Mouse (Mus musculus): ENCODE results near the gene Szt2. TPM values are rescaled to one million over a fixed set of nuclear protein-coding genes. Genes with fewer than 3 reads are reported as not detected.
A peak's percentile ranks its signal among the peaks of the same experiment; 100 is the strongest.

Szt2 gene
- total RNA-seq, 4 experiments from 2014 or later: 10.3 to 13.0 (median 11.7) TPM

DNA sequence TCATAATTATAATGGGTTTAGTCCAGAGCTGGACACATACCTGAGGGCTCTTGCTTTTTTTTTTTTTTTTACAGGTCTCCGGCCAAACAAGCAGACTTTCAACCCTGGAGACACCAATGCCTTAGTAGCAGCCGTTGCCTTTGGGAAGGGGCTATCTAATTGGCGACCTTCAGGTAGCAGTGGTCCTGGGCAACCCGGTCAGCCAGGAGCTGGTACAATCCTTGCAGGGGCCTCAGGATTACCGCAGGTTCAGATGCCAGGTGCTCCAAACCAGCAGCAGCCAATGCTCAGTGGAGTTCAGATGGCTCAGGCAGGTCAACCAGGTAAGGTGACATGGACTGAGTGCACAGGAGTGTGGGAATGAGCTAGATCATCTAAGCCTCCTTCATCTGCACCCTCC is 4.5 kb upstream of the Szt2 start:
- DNase-seq (ENCODE audit: low spot score): no peak

DNA sequence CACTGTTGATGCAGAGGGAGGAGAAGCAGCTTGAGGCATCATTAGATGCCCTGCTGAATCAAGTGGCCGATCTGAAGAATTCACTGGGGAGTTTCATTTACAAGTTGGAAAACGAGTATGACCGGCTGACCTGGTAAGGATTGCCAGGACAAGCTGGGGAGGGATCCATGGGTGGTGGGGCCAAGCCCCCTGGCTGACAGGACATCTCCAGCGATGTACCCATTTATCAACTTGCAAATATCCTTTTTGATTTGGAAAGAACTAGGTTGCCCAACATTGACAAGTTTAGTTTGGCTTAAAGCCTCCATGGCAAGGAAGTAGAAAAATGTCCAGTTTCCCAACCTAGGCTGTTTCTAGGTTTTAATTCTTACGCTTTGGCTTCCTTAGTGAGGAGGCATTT is 1.8 kb upstream of the Szt2 start:
- no peak for DNase-seq (ENCODE audit: low spot score)

DNA sequence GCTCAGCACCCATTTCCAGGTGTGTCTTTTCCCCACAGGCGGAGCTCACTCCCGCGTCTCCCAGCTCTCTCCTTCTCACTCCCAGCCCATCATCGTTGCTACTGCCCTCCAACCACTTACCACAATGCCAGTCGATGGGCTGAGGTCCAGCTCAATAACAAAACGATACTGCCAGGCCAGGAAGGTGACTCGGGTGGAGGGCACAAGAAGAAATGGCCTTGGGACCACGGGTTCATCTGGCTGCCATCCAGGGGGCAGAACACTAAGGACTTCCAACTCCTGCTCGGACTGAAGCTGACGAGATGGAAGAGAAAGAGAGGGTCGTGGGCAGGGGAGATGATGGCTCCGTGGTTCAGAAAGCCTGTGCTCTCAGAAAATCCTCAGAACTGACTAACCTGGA is 6.4 kb downstream of the Szt2 start:
- no peak for DNase-seq (ENCODE audit: low spot score)

DNA sequence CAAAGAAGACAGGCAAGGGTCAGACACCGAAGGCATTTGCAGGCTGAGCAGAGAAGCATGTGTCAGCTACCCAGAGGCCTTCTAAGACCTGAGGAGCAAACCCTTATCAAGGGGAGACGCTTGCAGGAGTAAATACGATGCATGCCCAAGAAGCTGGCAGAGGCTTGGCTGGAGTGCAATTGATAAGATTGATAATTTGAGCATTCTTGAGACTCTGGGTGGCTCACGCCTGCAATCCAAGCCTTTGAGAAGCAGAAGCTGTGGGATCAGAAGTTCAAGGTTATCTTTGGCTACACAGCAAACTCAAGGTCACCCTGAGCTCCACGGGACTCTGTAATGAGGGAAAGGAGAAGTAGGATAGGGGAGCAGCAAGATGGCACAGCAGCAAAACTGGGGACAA is 7.2 kb downstream of the Szt2 start:
- DNase-seq (ENCODE audit: low spot score): no peak

DNA sequence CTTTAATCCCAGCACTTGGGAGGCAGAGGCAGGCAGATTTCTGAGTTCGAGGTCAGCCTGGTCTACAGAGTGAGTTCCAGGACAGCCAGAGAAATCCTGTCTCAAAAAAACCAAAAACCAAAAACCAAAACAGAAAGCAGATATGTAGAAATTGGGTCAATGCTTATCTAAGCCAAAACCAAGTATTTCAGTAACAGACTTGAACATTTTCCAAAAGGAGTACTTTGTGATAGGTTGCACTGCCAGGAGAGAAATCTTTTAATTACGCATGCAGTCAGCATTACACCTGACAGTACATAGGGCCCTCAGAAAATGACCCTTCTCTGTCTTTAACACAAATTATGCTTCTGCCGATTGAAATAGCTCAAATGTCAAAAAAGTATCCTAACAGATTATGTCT is 7.7 kb downstream of the Szt2 start:
- no peak for DNase-seq (ENCODE audit: low spot score)

DNA sequence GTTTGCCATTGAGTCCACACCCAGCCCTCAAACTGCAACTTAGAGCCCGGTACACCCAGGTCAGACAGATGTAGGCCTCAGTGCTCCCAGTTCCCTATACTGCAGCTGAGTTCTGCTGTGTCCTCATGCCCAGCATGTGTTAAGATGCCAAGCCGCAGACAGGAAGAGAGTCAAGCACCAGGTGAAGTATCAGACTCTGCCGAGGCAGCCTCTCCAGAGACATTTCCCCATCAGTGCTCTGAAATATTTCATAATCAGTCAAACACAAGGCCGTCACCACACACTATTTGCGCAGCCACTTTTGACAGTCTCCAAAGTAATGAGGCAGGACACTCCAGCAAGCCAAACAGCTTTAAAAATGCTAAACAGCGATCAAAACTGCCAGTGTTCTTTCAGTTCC is 10.7 kb downstream of the Szt2 start:
- no peak for DNase-seq (ENCODE audit: low spot score)

DNA sequence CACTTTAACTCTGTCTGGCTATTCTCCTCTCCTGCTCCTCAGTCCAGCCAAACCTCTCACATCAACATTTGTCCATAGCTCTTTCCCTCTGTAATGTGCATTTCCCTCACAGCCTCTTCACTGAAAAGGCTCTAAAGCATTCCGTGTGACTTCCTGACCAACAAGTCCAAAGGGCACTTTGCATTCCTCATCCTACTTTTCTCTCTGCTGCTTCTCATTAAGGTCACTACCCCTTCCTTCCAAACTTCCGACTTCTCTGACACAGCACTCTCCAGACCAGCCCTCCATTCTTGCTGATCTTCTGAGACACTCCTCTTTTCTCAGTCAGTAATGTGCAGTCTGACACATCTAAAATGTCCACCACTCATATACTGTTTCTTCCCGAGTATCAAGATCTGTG is 12.6 kb downstream of the Szt2 start:
- no peak for DNase-seq (ENCODE audit: low spot score)

DNA sequence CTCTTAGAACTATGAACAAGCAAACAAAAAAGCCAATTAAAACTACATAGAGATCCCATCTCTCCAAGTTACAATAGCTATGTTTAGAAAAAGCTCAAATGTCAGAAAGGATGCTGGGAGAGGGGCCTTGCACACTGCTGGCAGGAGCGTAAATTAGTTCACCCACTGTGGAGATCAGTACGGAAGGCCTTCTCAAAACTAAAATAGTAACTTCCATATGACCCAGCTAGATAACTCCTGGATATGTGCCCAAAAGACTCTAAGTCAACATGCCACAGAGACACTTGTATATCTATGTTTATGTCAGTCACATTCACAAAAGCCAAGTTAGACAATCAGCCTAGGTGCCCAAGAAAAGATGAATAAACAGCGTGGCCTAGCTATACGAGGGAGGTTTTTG is 13.8 kb downstream of the Szt2 start:
- DNase-seq (ENCODE audit: low spot score): no peak

DNA sequence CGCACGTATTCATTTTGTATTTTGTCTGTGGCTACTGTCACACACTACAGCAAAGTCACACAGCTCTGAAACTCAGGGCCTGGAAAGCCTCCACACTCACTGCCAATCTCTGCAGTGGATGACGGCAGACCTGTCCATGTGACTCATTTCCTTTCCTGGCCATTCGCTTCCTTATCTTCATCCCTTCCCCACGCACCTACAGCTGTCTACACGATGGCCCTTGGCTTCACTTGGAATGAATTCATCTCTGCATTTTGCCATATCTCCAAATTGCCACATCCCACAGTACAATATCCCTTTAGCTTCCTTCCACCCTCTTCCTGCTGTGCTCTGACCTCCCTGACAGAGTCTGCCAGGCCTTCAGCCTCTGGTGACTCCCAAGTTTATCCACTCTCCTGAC is 14.6 kb downstream of the Szt2 start:
- DNase-seq (ENCODE audit: low spot score): peak; percentile 38

DNA sequence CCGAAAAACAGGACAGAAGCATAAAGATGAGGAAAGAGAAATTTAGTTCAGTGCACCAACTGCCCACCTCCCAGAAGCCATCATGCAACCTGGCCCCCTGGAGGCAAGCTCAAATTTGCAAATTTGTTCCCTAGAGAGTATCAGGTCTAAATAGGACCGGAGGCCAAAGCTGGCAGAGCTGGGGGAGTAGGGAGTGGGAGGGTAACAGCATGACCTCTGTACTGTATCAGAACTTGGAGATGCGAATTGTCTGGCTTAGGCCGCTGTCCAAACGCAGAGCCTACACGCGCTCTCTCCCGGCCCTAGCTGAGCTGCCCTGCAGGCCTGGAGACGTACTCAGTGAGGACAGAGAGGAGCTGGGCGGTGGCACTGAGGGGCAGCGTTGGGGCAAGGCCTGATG is 18.9 kb downstream of the Szt2 start:
- no peak for DNase-seq (ENCODE audit: low spot score)

DNA sequence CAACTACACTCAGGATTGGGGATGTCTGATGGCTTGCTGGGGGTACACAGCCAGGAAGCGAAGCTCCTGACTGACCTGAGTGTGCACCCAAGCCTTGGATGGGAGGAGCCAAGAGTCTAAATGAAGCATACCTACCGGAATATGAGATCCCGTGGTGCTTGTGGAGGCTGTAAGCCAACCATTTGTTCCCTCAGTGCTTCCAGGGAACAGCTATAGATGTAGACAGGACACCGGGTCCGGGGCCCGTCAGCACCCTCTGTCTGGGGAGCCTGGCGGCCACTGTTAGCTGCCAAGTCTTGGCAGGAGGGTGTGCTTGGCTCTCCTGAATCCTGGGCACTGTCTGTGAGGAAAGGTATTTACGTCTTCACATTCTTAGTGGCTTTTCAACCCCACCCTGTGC is 21.8 kb downstream of the Szt2 start:
- DNase-seq (ENCODE audit: low spot score): peak; percentile 25

DNA sequence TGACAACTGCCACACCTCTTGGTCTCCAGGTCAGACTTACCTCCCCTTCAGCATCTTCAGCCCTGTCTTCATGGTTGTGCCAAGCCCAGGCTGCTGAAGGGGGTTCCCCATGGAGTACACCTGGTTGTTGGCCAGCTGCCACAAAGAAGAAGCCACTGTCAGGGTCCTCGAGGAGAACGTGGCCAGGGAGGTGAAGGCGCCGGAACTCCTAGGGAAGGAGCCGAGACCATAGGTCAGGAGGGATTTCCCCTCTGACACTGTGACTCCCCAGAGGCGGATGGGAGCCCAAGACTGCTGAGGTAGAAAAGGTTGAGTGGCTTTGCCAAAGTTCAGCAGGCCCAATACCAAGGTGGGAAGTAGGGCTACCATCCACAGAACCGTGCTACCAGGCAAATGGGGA is 25.8 kb downstream of the Szt2 start:
- DNase-seq (ENCODE audit: low spot score): no peak

DNA sequence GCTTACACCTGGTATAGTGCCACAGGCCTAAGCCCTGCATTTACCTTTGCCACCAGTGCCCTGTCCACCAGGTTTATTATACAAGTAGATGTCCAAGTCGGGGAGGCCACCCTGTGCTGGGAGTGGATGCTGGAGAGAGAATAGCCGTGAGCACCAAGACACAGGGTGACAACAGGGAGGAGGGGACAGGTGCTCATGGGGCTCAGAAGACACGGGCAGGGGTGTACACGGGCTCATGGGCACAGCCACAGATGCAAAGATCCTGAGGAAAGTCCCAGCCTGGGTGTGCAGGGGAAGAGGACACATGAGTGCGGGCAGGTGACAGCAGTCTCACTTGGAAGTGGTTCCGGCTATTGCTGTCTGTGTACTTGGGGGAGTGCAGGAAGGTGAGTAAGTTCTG is 33.1 kb downstream of the Szt2 start:
- DNase-seq (ENCODE audit: low spot score): no peak

DNA sequence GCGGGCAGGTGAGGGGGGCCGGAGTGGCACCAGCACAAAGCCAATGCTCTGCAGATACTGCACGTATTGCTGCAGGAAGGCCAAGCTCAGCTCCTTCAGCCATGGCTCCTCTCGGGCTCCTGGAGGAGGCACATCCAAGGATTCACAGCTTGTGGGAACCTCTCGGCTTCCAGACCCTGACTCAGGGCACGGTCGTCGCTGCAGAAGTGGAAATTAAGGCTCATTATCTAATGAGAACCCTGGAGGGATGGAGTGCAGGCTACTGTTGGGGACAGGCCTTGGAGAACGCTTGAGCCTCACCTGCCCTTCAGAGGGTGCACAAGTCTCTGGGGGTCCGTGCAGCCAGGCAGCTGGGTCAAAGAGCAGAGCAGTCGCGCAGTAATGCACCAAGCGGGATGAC is 37.3 kb downstream of the Szt2 start:
- no peak for DNase-seq (ENCODE audit: low spot score)

DNA sequence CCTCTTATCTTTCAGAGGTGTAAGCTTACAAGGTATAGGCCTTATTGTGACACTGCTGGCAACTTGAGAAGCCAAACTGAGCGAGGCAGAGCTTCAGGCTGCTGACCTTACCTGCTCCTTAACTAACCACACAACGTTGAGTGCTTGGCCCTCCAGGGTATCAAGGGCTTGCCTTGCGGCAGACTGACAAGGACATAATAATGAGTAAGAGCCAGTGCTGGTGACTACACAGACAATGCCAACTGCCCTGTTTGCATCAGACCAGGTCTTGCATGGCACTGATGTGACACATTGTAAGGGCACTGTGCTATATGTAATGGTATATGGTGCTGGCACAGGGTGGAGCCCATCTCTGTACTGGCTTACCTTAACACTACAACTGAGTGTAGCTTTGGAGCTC is 40.5 kb downstream of the Szt2 start:
- no peak for DNase-seq (ENCODE audit: low spot score)

DNA sequence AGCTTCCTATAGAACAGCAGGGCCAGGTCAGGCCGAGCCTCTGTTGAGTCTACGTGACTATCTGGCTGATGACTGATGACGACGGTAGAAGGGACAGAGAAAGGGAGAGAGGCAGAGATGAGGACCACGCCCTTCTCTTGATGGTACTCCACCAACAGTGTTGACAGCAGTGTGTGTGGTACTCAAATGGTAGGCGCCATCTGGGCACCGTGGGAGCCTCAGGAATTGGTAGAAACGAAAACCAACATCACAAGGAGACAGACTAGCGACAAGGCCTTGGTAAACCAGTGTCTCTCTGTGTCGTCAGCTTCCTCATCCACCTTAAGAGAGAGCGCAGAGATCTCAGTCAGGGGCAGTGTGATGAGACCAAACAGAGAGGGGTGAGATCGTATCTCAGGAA is 41.5 kb downstream of the Szt2 start:
- no peak for DNase-seq (ENCODE audit: low spot score)

DNA sequence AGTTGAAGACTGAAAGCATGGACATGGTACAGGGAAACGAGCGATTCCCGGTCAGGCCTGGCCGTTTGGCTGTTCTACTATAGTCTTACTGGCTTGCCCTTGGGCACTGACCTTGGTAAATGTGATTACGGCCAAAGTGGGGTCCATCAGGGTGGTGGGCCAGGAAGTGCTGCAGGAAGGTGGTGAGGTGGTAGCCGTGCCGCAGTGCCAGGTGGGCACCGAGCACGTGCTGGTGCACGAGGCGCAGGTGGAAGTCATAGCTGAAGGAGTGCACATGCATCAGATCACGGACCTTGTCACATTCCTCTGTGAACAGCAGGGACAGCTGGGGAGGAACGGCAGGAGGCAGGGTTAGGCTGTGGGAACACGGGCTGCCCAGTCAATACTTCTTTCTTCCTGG is 43.1 kb downstream of the Szt2 start:
- no peak for DNase-seq (ENCODE audit: low spot score)

DNA sequence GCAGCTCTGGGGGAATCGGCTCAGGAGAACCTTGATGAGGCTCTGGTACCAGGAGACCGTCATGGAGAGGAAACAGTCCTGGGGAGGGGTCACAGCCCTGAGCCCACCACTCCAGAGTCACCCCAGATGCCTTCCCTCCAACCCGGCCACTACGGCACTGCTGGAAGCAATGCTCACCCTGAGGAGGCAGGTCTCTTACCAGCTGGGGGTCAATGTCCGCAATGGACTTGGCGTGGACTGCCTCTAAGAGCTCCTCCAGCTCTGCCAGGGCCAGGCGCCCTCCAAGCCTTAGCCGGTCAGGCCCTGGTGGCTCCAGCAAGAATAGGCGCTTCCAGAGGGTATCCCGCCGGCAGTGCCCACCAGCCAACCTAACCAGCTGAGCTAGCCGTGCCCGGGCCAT is 44.4 kb downstream of the Szt2 start:
- no peak for DNase-seq (ENCODE audit: low spot score)

DNA sequence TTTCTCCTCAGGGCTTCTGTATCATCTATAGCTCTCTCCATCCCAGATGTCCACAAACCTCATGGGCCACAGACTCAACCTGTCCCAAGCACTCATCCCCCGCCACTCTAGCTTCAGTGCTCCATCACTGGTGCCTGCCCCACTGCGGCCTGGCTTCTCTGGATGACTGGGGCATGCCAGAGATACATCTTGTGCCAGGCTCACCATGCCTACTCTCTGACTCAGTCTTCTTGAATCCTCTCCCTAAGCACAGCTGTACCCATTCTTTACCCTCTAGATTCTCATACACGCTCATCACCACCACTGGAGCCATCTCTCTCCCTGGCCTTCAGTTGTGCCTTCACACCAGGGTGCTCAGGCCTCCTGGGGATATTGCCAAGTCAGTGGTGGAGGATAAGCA is 45.1 kb downstream of the Szt2 start:
- DNase-seq (ENCODE audit: low spot score): no peak

DNA sequence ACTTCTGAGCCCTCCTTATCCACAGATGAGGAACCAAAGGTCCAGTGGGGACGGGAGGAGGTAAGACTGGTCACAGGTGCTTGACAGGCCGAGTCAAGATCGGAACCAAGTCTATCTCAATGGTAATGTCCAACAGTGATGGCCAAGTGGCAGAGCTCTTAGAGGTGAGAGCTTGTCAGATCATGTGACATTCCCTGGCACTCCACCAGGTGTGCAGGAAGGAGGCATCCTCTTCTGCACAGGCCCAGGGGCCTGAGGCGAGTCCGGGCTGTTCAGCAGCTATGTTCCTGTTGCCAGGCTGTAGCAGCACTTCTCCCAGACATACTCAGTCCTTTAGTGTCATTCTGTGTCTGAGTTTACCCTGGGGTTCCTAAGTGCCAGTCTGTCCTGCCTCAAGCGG is 46.2 kb downstream of the Szt2 start:
- no peak for DNase-seq (ENCODE audit: low spot score)

DNA sequence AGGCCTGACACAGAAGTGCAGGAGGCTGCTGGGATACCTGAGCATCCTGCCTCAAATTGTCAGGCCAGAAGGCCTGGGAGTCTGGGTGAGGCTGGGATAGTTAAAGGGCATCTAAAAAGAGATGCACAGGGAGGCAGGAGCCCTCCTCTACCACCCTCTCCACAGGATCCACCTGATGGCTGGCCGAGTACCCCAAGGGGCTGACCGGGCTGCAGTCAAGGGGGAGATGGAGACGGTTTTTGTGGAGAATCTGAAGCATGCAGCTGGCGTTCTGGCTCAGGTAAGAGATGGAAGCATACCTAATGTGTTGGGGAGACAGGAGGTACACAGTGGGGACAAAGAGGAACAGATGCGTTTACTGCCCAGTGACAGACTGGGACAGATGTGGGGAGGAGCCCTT is 47.6 kb downstream of the Szt2 start:
- DNase-seq (ENCODE audit: low spot score): no peak

DNA sequence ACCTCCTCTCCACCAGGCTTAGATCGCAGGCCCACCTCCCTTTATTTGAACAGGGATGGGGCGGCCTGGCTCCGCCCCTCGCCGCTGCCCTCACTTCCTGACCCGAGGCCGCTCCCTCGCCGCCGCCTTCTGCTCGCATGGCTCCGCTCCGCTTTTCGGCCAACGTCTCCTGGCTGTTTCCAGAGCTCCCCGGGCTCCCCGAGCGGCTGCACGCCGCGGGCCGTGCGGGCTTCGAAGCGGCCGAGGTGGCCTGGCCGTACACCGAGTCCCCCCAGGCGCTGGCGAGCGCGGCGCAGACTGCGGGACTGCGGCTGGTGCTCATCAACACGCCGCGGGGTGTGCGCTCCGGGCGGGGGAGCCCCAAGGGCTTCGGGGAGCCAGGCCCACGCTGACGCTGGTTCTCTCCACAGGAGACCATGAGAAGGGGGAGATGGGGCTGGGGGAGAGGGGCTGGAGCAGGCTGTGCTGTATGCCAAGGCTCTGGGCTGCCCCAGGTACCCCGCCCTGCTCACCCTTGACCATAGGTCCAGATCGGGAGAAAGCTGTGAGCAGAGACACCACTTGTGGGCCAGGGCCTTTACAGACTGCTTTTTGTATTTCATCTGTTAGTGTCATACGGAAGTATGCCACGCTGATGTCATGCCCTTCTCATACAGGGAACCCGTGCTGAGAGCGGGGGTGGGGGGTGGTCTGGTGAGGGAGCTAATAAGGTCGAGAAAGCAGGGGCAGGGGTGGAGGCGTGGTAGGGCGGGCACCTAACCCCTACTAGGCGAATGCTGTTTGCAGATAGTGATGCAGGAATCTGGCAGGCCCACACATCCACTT is 49.0 kb downstream of the Szt2 start:
- DNase-seq (ENCODE audit: low spot score): peak; percentile 59

DNA sequence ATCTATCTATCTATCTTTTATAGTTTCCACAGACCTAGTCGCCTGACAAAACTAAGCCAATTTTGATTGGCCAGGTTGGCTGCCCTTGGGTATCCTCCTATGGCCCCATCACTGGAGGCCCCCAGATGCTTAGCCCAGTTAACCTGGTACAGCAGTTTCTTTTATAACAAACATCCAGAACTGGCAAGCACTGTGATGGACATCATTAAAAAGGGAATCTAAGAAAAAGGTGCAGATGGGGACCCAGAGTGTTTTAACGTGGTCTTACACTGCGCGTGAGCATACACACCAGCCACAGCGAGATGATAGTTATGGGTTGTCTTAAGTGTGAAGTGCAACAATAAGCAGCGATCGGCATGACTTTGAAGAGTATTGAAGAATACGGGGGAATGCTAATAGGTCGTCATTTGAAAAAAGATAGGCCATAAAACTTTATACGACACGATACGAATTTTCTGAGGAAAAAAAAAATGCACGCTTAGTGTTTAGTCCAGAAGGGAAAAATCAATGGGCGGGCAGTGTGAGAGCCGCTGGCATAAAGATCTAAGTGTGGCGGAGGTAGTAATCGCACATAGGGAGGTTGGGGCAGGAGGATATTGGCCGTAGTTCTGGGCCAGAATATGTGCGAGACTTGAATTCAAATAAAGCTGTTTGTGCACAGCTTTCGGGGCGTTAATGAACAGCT is 49.7 kb downstream of the Szt2 start:
- DNase-seq (ENCODE audit: low spot score): no peak

All from heart, adult 8-10 months (tissue).